In genomic region chr9:21204528-21205272, GRCm38 (mm10) we compare ENCODE assay signal across 8 mouse cellular contexts. TPM values are rescaled to one million over a fixed set of nuclear protein-coding genes. Genes with fewer than 3 reads are reported as not detected.
DNase-seq lines count a peak whose midpoint lies in the region; ATAC-seq lines count a peak whose summit lies in the region.

No protein-coding gene starts in this region.

- peaks cover 58% of the 10 kb centered on the region for H3K36me3 ChIP-seq in hindbrain, embryonic 13.5 days
- H3K36me3 ChIP-seq in neural tube, embryonic 11.5 days (ENCODE audit: control insufficient read depth, insufficient read depth, low read length) = no peaks in the 10 kb centered on the region

- peak overlapping the region; percentile 36 for H3K4me3 ChIP-seq in hindbrain, embryonic 13.5 days
- peak overlapping the region; percentile 24 for H3K4me3 ChIP-seq in neural tube, embryonic 11.5 days (ENCODE audit: low read depth, low read length)

- H3K4me1 ChIP-seq in hindbrain, embryonic 13.5 days (replicated peaks) = peaks cover 10% of the 10 kb centered on the region
- H3K4me1 ChIP-seq in neural tube, embryonic 11.5 days (ENCODE audit: control insufficient read depth, insufficient read depth, low read length) = peaks cover 4% of the 10 kb centered on the region; the same call in 1 of the 2 replicates

- H3K27me3 ChIP-seq in hindbrain, embryonic 13.5 days = no peaks in the 10 kb centered on the region
- no peaks in the 10 kb centered on the region for H3K27me3 ChIP-seq in neural tube, embryonic 11.5 days (ENCODE audit: control insufficient read depth, insufficient read depth, low read length)

- H3K27ac ChIP-seq in hindbrain, embryonic 13.5 days = peak overlapping the region; percentile 23; the same call in 1 of the 2 replicates
- H3K27ac ChIP-seq in neural tube, embryonic 11.5 days (ENCODE audit: low read depth, low read length) = no peak overlapping the region

- peak overlapping the region; percentile 35; the same call in 1 of the 2 replicates for H3K9ac ChIP-seq in hindbrain, embryonic 13.5 days
- peak overlapping the region; percentile 26; the same call in 1 of the 2 replicates for H3K9ac ChIP-seq in neural tube, embryonic 11.5 days (ENCODE audit: low read length)

- peak overlapping the region; percentile 53 for H3K4me2 ChIP-seq in hindbrain, embryonic 13.5 days
- peak overlapping the region; percentile 63 for H3K4me2 ChIP-seq in neural tube, embryonic 11.5 days (ENCODE audit: low read depth)

- DNase-seq in cerebellum, postnatal 10 days = peak; percentile 70 to 74
- no peak for DNase-seq in cerebellum, adult 11-12 months
- DNase-seq in ZHBTc4 (ENCODE audit: low read depth, low spot score) = peak; percentile 86
- DNase-seq in layer of hippocampus, postnatal 36 days = peak; percentile 26 to 41
- peak; percentile 64 for DNase-seq in neural tube, embryonic 11.5 days (ENCODE audit: low spot score)
- DNase-seq in frontal cortex, postnatal 25 days (ENCODE audit: low spot score in 2 of 2) = no peak
- no peak for DNase-seq in yolk sac, embryonic 10.5 days (ENCODE audit: low spot score)

- 4% methylated on average over 23 of the region's 23 CpGs for WGBS in hindbrain, embryonic 13.5 days
- WGBS in neural tube, embryonic 11.5 days = under 1% methylated on average over 23 of the region's 23 CpGs

- H3K9me3 ChIP-seq in hindbrain, embryonic 13.5 days = no peaks in the 10 kb centered on the region
- H3K9me3 ChIP-seq in neural tube, embryonic 11.5 days (ENCODE audit: control insufficient read depth, low read length) = no peaks in the 10 kb centered on the region

- peak; percentile 80 for ATAC-seq in hindbrain, embryonic 13.5 days (ENCODE audit: low FRiP score)
- peak; percentile 70 for ATAC-seq in neural tube, embryonic 11.5 days (ENCODE audit: insufficient read depth, low FRiP score, low TSS enrichment)

RNA-seq across cellular contexts. Expression of gene Keap1, which starts 34.5 kb away (rescaled TPM):
- polyA plus RNA-seq in hindbrain, embryonic 13.5 days (2015; fragmentation: Nextera tagmentation; extraction: Ambion mirVana) = 61.8 and 64.7 TPM in 2 replicates
- 10 to 100 TPM; 57.2 to 58.1 TPM for total RNA-seq in layer of hippocampus, postnatal 36 days (2021)
- polyA plus RNA-seq in neural tube, embryonic 11.5 days (2014; fragmentation: Nextera tagmentation; extraction: Ambion mirVana) = 32.3 and 34.1 TPM in 2 replicates

RNA-seq across cellular contexts. Expression of gene Pde4a, which starts 39.2 kb away (rescaled TPM):
- 17.6 and 18.8 TPM in 2 replicates for polyA plus RNA-seq in hindbrain, embryonic 13.5 days (2015; fragmentation: Nextera tagmentation; extraction: Ambion mirVana)
- 10 to 100 TPM; 84.2 to 86.8 TPM for total RNA-seq in layer of hippocampus, postnatal 36 days (2021)
- 5.4 and 7.5 TPM in 2 replicates for polyA plus RNA-seq in neural tube, embryonic 11.5 days (2014; fragmentation: Nextera tagmentation; extraction: Ambion mirVana)

RNA-seq across cellular contexts. Expression of gene S1pr5, which starts 43.5 kb away (rescaled TPM):
- 2.8 and 3.4 TPM in 2 replicates for polyA plus RNA-seq in hindbrain, embryonic 13.5 days (2015; fragmentation: Nextera tagmentation; extraction: Ambion mirVana)
- 10 to 100 TPM; 11.1 to 11.2 TPM for total RNA-seq in layer of hippocampus, postnatal 36 days (2021)
- 0.73 and 1.7 TPM in 2 replicates for polyA plus RNA-seq in neural tube, embryonic 11.5 days (2014; fragmentation: Nextera tagmentation; extraction: Ambion mirVana)

RNA-seq across cellular contexts. Expression of gene Cdc37, which starts 54.9 kb away (rescaled TPM):
- polyA plus RNA-seq in hindbrain, embryonic 13.5 days (2015; fragmentation: Nextera tagmentation; extraction: Ambion mirVana) = 221 and 223 TPM in 2 replicates
- total RNA-seq in layer of hippocampus, postnatal 36 days (2021) = 100 to 1,000 TPM; 142 to 150 TPM
- 319 and 341 TPM in 2 replicates for polyA plus RNA-seq in neural tube, embryonic 11.5 days (2014; fragmentation: Nextera tagmentation; extraction: Ambion mirVana)

Comparison
In these comparisons a context has a peak if more than half of its experiments do, and no peak if none do; other contexts are left out.
1. DNase-seq: peak in cerebellum, postnatal 10 days (2 of 2), ZHBTc4 (single experiment), layer of hippocampus, postnatal 36 days (2 of 2) and neural tube, embryonic 11.5 days (single experiment); none in cerebellum, adult 11-12 months (single experiment), frontal cortex, postnatal 25 days (0 of 2) and yolk sac, embryonic 10.5 days (single experiment).